Mouse (Mus musculus) embryonic facial prominence, embryonic 13.5 days (tissue): ENCODE results near the gene Tmprss13. TPM values are rescaled to one million over a fixed set of nuclear protein-coding genes. Genes with fewer than 3 reads are reported as not detected.

Experiments
- ATAC-seq: fragments of 200-750 bp; cut with Nextera tagmentation; 2 replicates; pipeline ENCODE4 v1.8.0; 2017; ENCODE audit warnings: low read depth; ENCODE audit not compliant: insufficient number of reproducible peaks, insufficient read depth, low FRiP score, low TSS enrichment
- H3K27ac ChIP-seq: fragments of 300-500 bp; sonication (generic); 2 replicates; pipeline ENCODE4 v1.5.1; 2015; ENCODE audit warnings: moderate library complexity, mild to moderate bottlenecking, inconsistent platforms
- H3K27me3 ChIP-seq: fragments of 300-500 bp; sonication (generic); 2 replicates; pipeline ENCODE4 v1.6.1; 2015; ENCODE audit warnings: mild to moderate bottlenecking, inconsistent platforms
- H3K36me3 ChIP-seq: fragments of 300-500 bp; sonication (generic); 2 replicates; pipeline ENCODE4 v1.6.1; 2015; ENCODE audit warnings: mild to moderate bottlenecking, inconsistent platforms
- H3K4me1 ChIP-seq: fragments of 300-500 bp; sonication (generic); 2 replicates; pipeline ENCODE4 v1.6.1; 2015; ENCODE audit warnings: inconsistent platforms
- H3K4me2 ChIP-seq: fragments of 300-500 bp; sonication (generic); 2 replicates; pipeline ENCODE4 v1.6.1; 2015; ENCODE audit warnings: moderate library complexity, mild to moderate bottlenecking, inconsistent platforms
- H3K4me3 ChIP-seq: fragments of 300-500 bp; sonication (generic); 2 replicates; pipeline ENCODE4 v1.5.1; 2015; ENCODE audit warnings: mild to moderate bottlenecking, inconsistent platforms
- H3K9ac ChIP-seq: fragments of 300-500 bp; sonication (generic); 2 replicates; pipeline ENCODE4 v1.6.1; 2015; ENCODE audit warnings: mild to moderate bottlenecking, inconsistent platforms
- H3K9me3 ChIP-seq: fragments of 300-500 bp; sonication (generic); 2 replicates; pipeline ENCODE4 v1.6.1; 2016; ENCODE audit warnings: inconsistent platforms
- whole genome bisulfite sequencing: fragments of 180-500 bp; shearing (Covaris S2); methylation state at CpG from one replicate; pipeline ENCODE4 v1.1.7; 2015; ENCODE audit warnings: mixed read lengths; 5-methylcytosine and 5-hydroxymethylcytosine counted together
- polyA plus RNA-seq: library from polyadenylated mRNA; unstranded; fragments of >200 nt; fragmentation: Nextera tagmentation; extraction: Ambion mirVana; gene quantifications from 2 replicates; pipeline ENCODE4 v1.2.1, GENCODE M21; 2015

The Tmprss13 gene
- 2.5 and 3.8 TPM in 2 replicates for polyA plus RNA-seq

DNA sequence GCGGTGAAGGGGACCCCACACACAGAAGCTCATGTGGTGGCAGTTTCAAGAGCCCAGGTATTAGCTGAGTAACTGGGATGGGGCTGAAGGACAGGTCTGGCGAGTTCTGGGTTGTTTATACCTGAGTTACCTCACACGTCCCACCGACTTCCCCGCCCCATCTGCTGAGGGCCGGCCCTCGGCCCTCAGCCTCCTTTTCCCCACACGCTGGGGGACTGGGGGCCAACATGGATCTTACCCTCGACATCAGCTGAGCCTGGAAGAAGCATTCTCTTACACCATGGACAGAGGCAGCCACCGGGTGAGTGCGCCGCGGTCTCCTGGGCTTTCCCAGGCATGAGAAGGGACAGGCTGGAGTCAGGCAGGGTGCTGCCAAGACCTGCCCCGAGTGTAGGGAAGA lies at the start of gene Tmprss13:
Gene Tmprss13 (plus strand): TSS at position 246 of the 400 bp plus-strand sequence.
- H3K27ac ChIP-seq: no peak within 1 kb of the TSS; the same call in 1 of the 2 replicates
- H3K4me1 ChIP-seq: no peaks in the 10 kb centered on the region
- no peaks in the 10 kb centered on the region for H3K36me3 ChIP-seq
- ATAC-seq: no peak
- H3K27me3 ChIP-seq: peaks cover 8% of the 10 kb centered on the region
- peak within 1 kb of the TSS; percentile 20 for H3K4me3 ChIP-seq
- no peak within 1 kb of the TSS for H3K9ac ChIP-seq
- H3K9me3 ChIP-seq: no peaks in the 10 kb centered on the region
- peak within 1 kb of the TSS; percentile 19 for H3K4me2 ChIP-seq
- 21% methylated on average over 14 of the region's 14 CpGs for WGBS

GRCm38 (mm10) chr9:45272213-45272612 lies 46.7 kb upstream of the Tmprss13 start:
- WGBS: 36% methylated on average over 5 of the region's 5 CpGs
- Histone ChIP-seq H3K4me1 (peaks cover 4% of the 10 kb centered on the region; the same call in 1 of the 2 replicates), H3K36me3 (no peaks in the 10 kb centered on the region), H3K4me3 (no peak overlapping the region), H3K4me2 (no peak overlapping the region), H3K9ac (no peak overlapping the region), H3K9me3 (no peaks in the 10 kb centered on the region), H3K27me3 (peaks cover 44% of the 10 kb centered on the region), H3K27ac (no peak overlapping the region)
- ATAC-seq: no peak

DNA sequence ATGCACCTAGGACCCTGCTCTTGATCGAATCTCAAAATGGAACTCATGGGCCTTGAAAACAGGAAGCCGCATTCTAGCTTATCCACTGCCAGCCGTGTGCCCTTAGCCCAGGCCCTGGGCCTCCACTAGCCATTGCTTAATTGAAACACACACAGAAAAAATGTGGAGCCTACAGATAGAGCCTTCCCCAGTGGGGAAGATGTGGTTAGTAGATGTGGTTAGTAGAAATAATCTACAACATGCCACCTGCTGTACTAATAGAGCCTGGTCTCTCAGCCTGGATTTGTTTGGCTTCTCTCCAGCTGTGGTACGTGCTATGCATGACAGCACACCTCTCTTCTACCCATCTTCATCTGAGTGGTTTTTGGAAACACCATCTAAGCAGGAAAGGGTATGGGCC lies 44.7 kb upstream of the Tmprss13 start:
- no peaks in the 10 kb centered on the region for H3K4me1 ChIP-seq
- no peak for ATAC-seq
- 84% methylated on average over 4 of the region's 4 CpGs for WGBS
- no peak overlapping the region for H3K27ac ChIP-seq
- H3K4me3 ChIP-seq: no peak overlapping the region
- H3K9ac ChIP-seq: no peak overlapping the region
- H3K36me3 ChIP-seq: no peaks in the 10 kb centered on the region
- H3K9me3 ChIP-seq: no peaks in the 10 kb centered on the region
- no peak overlapping the region for H3K4me2 ChIP-seq
- peaks cover 24% of the 10 kb centered on the region for H3K27me3 ChIP-seq

DNA sequence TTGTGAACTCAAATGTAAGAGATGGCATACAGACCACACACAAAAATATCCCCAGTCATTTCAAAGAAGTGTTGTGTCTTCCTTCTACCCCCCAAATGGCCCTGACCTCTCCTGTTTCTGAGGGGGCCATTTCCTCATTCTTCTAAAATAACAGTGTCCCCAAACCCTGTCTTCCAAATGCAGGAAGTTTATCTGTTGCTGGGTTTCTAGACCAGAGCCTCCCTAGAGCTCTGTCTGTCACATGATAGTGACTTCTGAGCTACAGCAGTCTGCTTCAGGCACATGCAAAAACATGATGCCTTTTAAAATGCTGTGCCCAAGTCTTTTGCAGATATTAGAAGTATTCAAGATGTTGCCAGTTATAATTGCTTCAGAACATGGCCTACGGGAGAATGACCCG lies 44.3 kb upstream of the Tmprss13 start:
- Histone ChIP-seq H3K27ac (no peak overlapping the region), H3K4me1 (no peaks in the 10 kb centered on the region), H3K27me3 (peaks cover 20% of the 10 kb centered on the region), H3K4me3 (no peak overlapping the region), H3K9ac (no peak overlapping the region), H3K4me2 (no peak overlapping the region), H3K36me3 (no peaks in the 10 kb centered on the region), H3K9me3 (no peaks in the 10 kb centered on the region)
- no peak for ATAC-seq
- 81% methylated on average over 2 of the region's 2 CpGs for WGBS

DNA sequence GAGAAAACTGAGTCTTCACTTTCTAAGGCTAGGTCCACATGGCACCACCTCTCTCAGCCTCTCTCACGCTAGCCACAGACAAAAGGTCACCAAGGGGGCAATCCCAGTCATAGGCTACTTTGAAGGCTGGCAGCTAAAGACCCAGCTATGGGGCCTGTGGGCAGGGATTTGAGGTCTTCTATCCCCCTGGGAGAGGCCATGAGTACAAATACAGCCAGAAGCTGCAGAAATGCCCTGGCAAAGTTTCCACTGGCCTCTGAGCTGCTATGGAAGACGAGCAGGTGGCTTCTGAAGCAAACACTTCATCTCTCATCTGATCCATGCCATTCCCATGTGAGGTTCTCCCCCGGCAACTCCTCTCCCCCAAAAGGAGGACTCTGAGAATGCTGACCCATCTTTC lies 38.8 kb upstream of the Tmprss13 start:
- Histone ChIP-seq H3K36me3 (no peaks in the 10 kb centered on the region), H3K4me1 (no peaks in the 10 kb centered on the region), H3K9ac (no peak overlapping the region), H3K4me3 (no peak overlapping the region), H3K9me3 (no peaks in the 10 kb centered on the region), H3K27ac (no peak overlapping the region), H3K4me2 (no peak overlapping the region), H3K27me3 (no peaks in the 10 kb centered on the region)
- 76% methylated on average over 3 of the region's 3 CpGs for WGBS
- ATAC-seq: no peak

- H3K9me3 ChIP-seq: no peaks in the 10 kb centered on the region
- 80% methylated on average over 3 of the region's 3 CpGs for WGBS
- ATAC-seq: no peak
These were observed 38.0 kb upstream of the Tmprss13 start for GRCm38 (mm10) chr9:45280891-45281290.

GRCm38 (mm10) chr9:45282466-45282865 lies 36.4 kb upstream of the Tmprss13 start:
- Histone ChIP-seq H3K9me3 (no peaks in the 10 kb centered on the region), H3K9ac (no peak overlapping the region), H3K36me3 (no peaks in the 10 kb centered on the region), H3K4me2 (no peak overlapping the region), H3K4me1 (no peaks in the 10 kb centered on the region), H3K27ac (no peak overlapping the region), H3K4me3 (no peak overlapping the region), H3K27me3 (no peaks in the 10 kb centered on the region)
- no peak for ATAC-seq
- WGBS: 85% methylated on average over 5 of the region's 5 CpGs

More at GRCm38 (mm10) chr9:45280891-45281290, 38.0 kb upstream of the Tmprss13 start:
- no peak overlapping the region for H3K9ac ChIP-seq
- no peaks in the 10 kb centered on the region for H3K4me1 ChIP-seq
- no peaks in the 10 kb centered on the region for H3K36me3 ChIP-seq
- no peak overlapping the region for H3K4me2 ChIP-seq
- no peak overlapping the region for H3K4me3 ChIP-seq
- H3K27ac ChIP-seq: no peak overlapping the region
- no peaks in the 10 kb centered on the region for H3K27me3 ChIP-seq

GRCm38 (mm10) chr9:45291481-45292168 lies 27.3 kb upstream of the Tmprss13 start:
- Histone ChIP-seq H3K9ac (no peak overlapping the region), H3K27ac (no peak overlapping the region), H3K4me1 (no peaks in the 10 kb centered on the region), H3K4me3 (no peak overlapping the region), H3K9me3 (no peaks in the 10 kb centered on the region), H3K36me3 (no peaks in the 10 kb centered on the region), H3K27me3 (no peaks in the 10 kb centered on the region; the same call in 1 of the 2 replicates), H3K4me2 (no peak overlapping the region)
- WGBS: 84% methylated on average over 11 of the region's 11 CpGs
- no peak for ATAC-seq

- no peaks in the 10 kb centered on the region for H3K9me3 ChIP-seq
- H3K27ac ChIP-seq: no peak overlapping the region
- ATAC-seq: no peak
- no peaks in the 10 kb centered on the region for H3K36me3 ChIP-seq
- no peaks in the 10 kb centered on the region; the same call in 1 of the 2 replicates for H3K27me3 ChIP-seq
- no peak overlapping the region for H3K4me3 ChIP-seq
- WGBS: 41% methylated on average over 10 of the region's 10 CpGs
- no peak overlapping the region for H3K4me2 ChIP-seq
- H3K4me1 ChIP-seq: no peaks in the 10 kb centered on the region
- H3K9ac ChIP-seq: no peak overlapping the region
These were observed 24.5 kb upstream of the Tmprss13 start for GRCm38 (mm10) chr9:45294210-45295011.

- ATAC-seq: no peak
- H3K9me3 ChIP-seq: no peaks in the 10 kb centered on the region
- H3K27ac ChIP-seq: no peak overlapping the region
- H3K27me3 ChIP-seq: no peaks in the 10 kb centered on the region; the same call in 1 of the 2 replicates
- peaks cover 5% of the 10 kb centered on the region; the same call in 1 of the 2 replicates for H3K4me1 ChIP-seq
- no peak overlapping the region for H3K9ac ChIP-seq
- WGBS: 77% methylated on average over 11 of the region's 11 CpGs
- H3K36me3 ChIP-seq: no peaks in the 10 kb centered on the region
- H3K4me3 ChIP-seq: no peak overlapping the region
- no peak overlapping the region for H3K4me2 ChIP-seq
These were observed 19.5 kb upstream of the Tmprss13 start for GRCm38 (mm10) chr9:45299231-45300006.

GRCm38 (mm10) chr9:45300422-45301104 lies 18.3 kb upstream of the Tmprss13 start:
- peak; percentile 43; the same call in 1 of the 2 replicates for ATAC-seq
- 18% methylated on average over 20 of the region's 20 CpGs for WGBS
- H3K27me3 ChIP-seq: no peaks in the 10 kb centered on the region; the same call in 1 of the 2 replicates
- peak overlapping the region; percentile 61 for H3K4me2 ChIP-seq
- H3K4me3 ChIP-seq: peak overlapping the region; percentile 31
- no peaks in the 10 kb centered on the region for H3K9me3 ChIP-seq
- peaks cover 5% of the 10 kb centered on the region; the same call in 1 of the 2 replicates for H3K4me1 ChIP-seq
- peak overlapping the region; percentile 59 for H3K9ac ChIP-seq
- H3K27ac ChIP-seq: no peak overlapping the region
- H3K36me3 ChIP-seq: no peaks in the 10 kb centered on the region
